Mouse (Mus musculus): Measurements from ENCODE around the gene Acot7. TPM values are rescaled to one million over a fixed set of nuclear protein-coding genes. Genes with fewer than 3 reads are reported as not detected.
A peak's percentile ranks its signal among the peaks of the same experiment; 100 is the strongest.

Acot7 gene
- total RNA-seq, 4 experiments from 2014 or later: 297 to 327 (median 321) TPM

DNA sequence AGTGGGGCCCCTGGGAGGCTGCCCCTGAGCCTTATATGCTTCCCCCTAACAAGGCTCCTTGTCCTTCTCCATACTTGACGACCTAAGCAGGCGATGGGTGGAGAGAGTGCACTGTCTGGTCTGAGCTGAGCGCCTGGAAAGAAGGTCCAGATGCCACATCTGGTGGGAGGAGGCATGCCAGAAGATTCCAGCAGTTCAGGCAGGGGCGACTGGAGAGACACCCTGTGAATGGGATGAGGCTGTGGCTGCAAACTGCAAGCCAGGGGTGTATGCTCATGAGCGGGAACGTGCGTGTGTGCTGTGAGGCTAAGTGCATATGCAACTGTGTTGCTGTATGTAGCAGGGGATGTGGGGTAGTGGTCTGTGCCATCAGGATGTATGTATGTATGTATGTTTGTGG lies 94.1 kb downstream of the Acot7 start:
- no peak for DNase-seq (ENCODE audit: low spot score in 2 of 2)

DNA sequence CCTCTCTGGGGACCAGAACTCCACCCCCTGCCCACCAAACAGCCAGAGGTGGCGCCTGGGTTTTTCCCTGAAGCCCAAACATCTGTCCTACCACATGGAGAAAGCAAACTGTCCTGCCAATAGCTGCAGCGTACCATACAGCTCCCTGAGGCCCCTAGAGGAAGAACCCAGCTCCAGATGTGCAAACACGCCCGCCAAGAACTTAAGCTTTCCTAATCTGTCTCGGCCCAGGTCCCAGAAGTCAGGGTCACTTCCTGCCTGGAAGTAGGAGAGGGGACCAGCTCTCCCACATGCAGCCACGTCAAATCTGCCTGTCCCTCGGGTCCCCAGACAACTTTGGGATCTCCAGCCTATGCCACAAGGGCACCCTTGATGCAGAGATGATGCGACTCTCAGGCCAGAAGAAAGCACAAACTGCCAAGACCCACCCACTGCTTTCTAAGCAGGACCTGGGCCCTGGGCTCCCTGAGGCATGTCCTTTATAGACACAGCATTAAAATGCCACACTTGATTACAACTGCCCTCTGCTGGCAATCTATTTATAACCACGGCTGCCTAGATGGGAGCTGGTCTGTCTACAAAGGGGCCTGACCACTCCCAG lies 94.6 kb downstream of the Acot7 start:
- no peak for DNase-seq (ENCODE audit: low spot score in 2 of 2)

DNA sequence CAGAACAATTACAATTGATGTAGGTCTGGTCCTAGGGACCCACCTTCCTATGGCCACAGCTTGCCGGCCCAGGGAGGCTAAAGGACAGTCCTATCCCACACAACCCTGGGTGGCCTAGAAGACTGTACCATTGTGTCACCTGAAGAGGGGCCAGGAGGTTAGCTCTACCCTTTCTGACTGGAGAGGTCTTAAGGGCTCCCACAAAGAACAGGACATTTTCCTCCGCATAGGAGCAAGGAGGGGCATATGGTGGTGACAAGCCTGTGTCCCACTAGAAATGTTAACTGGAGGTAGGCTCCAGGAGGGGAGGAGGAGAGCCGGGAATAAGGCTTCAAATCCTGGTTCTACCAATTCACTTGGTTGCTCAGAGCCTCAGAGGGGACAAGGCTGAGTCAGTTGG lies 95.3 kb downstream of the Acot7 start:
- DNase-seq (ENCODE audit: low spot score in 2 of 2): no peak

DNA sequence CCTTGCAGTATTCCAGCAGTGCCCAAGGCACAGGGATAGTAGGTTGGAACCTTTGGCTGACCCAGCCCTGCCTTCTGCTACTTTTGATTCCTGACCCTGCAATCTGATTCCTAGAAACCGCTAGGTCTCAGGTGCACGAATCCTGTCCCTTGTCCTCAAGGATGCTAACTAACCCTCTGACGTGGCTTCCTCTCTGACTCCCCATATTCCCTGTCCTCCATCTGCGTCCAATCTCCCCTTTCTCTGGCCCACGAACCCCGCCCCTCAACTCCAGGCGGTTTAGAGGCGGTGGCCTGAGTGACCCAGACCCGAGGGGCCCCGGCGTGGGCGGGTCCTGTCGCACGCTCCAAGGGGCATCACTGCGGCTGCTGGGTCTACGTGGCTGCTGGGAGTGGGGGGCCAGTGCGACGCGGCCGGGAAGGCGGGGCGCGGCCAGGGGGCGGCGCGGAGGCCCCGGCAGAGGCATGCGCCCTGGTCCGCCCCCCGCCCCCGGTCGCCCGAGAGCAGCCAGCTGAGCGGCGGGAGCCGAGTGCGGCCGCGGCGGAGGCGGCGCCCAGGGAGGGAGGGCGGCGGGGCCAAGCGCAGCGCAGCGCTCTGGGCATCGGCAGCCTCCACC lies 95.8 kb downstream of the Acot7 start, which contains the start of gene Gpr153:
TSS of gene Gpr153 (plus strand) at position 612 of the 616 bp plus-strand sequence.
- DNase-seq (ENCODE audit: low spot score in 2 of 2): no peak

DNA sequence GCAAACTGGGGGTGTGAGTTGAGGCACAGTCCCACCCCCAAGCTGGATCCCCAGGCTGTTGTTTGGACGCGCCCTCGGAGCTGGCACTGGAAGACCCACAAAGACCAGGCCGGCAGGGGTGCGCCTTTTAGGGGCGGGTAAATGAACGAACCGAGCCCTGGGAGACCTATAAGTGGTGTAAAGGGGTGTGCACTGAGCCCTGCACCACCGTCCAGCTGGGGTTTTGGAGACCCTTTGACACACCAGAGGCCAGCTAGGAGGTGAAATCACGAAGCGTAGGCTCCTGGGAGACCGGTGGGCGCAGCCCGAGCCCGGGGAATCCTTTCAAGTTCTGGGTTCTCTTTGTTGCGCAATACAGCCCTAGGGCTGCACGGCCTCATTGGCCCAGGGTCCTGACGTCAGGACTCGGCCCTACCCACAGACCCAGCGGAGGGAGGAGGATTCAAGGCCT lies 96.8 kb downstream of the Acot7 start:
- no peak for DNase-seq (ENCODE audit: low spot score in 2 of 2)

DNA sequence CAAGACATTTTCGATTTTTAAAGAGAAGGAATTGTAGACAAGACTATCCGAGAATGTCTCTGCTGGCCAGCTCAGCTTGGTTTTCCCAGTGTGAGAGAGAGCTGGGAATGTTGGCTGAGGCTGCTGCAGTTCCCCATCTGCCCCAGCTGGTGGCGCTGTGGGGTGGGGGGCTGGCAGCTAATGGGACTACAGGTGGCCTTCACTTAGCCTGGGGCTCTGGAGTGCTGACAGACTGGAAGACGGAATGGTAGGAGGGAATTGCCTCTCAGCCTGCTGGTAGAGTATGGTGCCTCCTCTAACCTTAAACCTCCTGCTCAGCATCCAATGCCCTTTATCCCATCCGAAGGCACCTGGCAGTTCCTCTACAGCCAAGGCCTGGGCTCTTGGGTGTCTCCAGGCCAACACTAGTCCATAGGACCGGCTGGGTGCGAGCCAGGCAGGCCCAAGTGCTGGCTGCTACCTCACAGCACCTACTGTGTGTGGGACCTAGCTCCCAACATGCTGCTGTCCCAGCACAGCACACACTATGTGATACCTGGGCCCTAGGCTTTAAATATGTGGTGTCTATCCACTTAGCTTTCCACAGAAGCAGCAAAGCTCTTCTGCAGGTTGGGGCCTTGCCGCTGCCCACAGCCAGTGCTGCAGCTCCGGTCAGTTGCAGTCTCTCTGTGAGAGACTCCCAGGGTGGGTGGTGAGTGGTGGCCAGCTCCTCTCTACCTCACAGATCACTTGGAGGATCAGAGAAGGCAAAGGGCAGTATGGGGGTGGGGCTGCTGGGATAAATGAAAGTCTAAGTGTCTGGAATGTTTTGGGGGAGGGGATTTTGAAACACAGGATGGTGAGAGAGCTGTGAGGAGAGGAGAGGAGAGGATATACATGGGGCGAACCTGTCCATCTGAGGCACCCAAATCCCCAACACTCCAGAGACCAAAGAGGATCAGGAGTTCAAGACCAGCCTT lies 98.7 kb downstream of the Acot7 start:
- DNase-seq (ENCODE audit: low spot score in 2 of 2): no peak

DNA sequence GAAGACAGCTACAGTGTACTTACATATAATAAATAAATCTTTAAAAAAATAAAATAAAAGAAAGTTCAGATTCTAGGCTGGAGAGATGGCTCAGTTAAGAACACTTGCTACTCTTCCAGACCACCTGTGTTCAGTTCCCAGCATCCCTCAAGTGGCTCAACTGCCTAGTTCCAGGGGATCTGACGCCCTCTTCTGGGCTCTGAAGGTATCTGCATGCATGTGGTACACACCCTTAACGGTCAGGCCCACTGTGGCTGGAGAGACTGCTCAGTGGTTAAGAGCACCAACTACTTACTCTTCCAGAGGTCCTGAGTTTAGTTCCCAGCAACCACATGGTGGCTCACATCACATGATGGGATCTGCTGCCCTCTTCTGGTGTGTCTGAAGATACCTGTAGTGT lies 100.0 kb downstream of the Acot7 start:
- DNase-seq (ENCODE audit: low spot score in 2 of 2): no peak

DNA sequence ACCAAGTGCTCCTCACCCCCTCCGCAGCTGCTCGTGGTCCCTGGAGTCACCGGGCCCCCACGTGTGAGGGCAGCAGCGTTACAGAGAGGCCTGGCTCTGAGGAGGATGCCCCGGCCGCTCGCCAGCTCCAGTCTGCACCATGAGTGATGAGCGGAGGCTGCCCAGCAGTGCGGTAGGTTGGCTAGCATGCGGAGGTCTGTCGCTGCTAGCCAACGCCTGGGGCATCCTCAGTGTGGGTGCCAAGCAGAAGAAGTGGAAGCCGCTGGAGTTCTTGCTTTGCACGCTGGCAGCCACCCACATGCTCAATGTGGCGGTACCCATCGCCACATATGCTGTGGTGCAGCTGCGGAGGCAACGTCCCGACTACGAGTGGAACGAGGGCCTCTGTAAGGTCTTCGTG lies 101.1 kb downstream of the Acot7 start:
- no peak for DNase-seq (ENCODE audit: low spot score in 2 of 2)

DNA sequence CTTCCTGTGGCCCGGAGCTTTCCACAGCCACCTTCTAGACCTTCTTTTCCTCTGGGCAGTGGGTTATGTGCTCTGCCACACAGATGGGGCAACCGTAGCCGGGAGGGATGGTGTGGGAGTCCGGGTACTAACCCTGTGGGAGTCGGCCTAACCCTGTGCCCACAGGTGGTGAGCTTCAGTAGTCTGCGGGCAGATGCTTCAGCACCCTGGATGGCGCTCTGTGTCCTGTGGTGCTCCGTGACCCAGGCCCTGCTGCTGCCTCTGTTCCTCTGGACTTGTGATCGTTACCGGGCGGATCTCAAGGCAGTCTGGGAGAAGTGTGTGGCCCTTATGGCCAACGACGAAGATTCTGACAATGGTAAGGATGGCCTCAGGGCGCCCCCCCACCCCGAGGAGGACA lies 103.7 kb downstream of the Acot7 start:
- DNase-seq (ENCODE audit: low spot score in 2 of 2): no peak

DNA sequence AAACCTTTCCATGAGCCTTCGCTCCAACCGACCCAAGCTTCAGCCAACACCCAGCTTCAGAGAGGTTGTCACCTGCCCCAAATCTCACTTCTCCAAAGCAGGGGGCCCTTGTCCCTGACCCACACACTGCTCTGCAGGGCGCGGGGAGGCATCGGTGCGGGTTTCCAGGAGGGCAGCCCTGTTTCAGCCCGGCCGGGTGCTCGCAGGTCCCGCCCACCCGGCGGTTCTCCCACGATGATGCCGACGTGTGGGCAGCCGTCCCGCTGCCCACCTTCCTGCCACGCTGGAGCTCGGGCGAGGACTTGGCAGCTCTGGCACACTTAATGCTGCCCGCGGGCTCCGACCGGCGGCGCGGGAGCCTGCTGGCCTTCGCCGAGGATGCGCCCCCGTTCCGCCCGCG lies 104.8 kb downstream of the Acot7 start:
- DNase-seq (ENCODE audit: low spot score in 2 of 2): no peak

DNA sequence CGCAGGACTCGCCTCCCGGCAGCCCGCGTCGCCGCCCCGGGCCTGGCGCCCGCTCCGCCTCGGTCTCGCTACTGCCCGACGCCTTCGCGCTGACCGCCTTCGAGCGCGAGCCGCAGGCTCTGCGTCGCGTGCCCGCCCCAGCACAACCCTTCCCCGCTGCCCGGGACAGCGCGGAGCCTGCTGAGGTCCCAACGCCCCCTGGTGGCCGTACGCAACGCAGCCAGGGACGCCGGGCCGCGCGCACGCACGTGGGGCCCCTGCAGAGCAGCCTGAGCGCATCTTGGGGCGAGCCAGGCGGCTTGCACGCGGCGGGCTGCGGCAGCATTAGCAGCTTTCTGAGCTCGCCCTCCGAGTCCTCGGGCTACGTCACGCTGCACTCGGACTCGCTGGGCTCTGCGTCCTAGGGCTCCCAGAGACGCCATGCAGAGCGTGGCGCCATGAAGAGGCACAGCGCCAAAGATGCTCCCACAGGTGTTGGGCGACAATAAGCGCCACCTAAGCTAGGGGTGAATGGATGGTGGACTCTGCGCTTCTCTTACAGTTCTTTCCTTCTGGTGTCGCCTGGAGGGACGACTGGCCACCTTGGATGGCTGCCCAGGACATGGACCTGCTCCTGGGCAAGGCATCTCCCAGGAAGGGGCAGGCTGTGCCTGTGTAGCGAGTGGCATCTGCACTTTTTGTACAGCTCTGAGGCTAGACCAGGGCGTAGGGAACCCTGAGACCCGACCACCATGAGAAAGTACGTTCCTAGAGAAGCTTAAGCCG lies 105.4 kb downstream of the Acot7 start:
- DNase-seq (ENCODE audit: low spot score in 2 of 2): peak; percentile 64 to 89

DNA sequence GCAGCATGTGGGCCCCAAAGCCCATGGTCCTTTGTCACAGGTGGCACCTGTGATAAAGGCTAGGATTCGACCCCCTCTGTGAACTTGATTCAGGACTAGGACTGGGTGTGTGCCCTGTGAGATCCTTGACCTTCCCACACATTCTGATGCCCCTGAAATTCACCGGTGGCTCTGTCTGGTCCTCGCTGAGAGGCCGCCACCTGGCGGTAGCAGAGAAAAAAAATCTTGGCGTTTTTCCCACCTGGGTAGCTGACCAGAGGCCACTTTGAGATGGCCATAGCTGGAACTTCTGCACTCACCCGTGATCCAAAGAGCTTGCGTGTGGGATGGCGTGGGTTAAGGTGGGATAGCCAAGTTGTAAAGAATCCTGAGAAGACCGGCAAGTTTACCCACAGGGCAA lies 107.6 kb downstream of the Acot7 start:
- no peak for DNase-seq (ENCODE audit: low spot score in 2 of 2)

DNA sequence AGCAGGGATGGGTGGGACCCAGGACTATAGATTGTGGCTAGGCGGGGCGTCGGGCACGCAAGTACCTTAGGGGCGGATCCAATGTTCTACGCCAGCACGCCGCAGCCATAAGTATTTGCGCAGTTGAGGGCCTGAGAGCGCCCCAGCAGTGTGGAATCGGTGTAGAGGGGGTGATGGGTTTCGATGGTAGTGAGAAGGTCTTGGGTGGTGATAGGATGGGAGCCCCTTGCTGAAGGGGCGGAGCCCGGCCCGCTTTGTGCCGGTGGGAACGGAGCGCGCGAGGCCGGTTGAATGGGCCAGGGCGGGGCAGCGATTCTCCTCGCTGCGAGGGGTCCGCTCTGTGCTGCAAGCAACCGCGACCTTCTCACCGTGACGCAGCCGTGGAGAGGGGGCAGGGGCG lies 108.2 kb downstream of the Acot7 start:
- DNase-seq (ENCODE audit: low spot score in 2 of 2): no peak

DNA sequence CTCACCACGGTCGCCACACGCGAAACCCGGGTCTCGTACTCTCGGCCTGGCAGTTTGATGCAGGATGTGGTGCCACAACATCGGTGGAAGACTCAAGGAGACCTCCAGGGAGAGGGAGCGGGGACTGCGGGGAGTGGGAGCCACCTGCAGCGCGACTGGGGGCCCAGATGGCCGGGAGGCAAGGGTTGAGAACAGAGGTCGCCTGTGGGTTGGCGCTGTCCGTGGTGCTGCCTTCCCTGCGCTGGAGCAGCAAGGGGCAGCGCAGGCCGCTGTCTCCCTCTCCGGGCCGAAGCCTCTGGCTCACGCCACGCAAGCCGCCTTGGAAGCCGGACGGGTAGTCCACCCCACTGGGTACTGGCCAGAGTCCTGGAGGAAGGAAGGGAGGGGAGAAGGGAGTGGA lies 109.0 kb downstream of the Acot7 start:
- no peak for DNase-seq (ENCODE audit: low spot score in 2 of 2)

DNA sequence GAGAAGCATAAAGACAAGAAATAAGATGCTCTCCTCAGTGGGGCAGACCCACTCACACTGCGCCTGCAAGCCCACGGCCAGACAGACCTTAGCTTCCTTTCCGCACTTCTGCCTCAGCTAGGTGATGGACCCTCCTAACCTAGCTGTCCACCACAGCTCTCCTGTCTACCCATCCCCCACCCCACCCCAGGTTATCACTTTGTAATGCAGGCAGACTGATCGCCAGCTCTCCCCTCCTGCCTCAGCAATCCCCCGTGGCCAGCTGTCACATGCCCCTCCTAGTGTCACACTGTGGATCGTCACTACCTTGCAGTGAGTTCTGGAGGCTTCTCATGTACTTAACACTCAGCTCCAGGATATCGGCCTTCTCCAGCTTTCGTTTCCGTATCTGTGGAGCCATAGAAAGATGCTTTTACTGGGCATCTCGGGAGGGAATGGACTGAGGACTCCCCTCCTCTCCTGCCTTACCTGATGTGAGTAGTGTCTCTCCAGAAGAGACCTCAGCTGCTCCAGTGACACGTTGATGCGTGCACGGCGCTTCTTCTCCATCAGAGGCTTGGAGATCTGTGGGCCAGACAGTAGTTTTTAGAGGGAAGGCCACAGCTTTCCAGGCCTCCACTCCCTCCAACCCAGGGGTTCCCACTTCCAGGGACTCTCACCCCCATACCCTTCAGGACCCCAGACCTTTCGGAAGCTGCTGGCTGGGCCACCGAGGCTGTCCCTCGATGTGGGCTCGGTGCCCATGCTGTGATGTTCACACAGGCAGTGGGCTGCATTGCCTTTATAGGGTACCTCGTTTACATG lies 109.6 kb downstream of the Acot7 start:
- DNase-seq (ENCODE audit: low spot score in 2 of 2): no peak

DNA sequence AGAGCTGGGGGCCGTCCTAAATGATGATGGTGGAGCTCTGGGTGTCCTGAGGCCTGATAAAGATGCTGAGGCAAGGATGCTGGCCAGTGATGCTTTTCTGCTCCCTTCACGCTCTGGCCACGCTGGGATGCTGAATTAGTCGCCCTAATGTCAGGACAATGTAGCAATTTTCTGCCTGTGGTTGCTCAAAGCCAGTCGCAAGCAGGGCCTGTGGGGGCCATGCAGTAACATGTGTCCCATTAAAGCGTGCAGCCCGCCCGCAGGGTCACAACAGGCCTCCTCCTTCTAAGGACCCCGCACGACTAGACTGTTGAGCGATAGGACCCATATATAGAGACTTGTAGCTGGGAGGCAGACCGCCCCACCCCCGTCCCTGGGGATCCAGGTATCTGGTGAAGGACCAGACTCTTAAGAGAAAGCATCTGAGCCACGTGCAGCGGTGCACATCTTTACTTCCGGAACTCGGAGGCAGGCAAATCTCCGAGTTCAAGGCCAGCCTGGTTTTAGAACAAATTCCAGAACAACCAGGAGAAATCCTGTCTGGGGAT lies 110.5 kb downstream of the Acot7 start:
- no peak for DNase-seq (ENCODE audit: low spot score in 2 of 2)

DNA sequence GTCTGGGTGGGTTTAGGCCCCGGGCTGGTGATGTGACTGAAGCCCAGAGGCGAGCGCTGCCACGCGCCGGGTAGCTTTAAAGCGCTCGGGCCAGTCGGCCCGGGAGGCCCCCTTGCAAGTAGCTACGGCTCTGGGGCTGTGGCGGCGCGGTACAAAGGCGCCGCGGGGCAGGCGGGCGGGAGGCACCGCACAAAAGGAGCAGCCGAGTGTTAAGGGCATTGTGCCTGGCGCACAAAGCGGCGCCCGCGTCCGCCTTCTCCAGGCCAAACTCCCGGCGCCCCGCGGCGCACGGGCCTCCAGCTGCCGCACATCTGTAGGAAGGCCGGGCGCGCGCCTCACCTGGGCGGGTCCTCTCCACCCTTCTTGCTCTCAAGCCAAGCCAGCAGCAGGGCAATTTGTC lies 112.5 kb downstream of the Acot7 start:
- no peak for DNase-seq (ENCODE audit: low spot score in 2 of 2)

DNA sequence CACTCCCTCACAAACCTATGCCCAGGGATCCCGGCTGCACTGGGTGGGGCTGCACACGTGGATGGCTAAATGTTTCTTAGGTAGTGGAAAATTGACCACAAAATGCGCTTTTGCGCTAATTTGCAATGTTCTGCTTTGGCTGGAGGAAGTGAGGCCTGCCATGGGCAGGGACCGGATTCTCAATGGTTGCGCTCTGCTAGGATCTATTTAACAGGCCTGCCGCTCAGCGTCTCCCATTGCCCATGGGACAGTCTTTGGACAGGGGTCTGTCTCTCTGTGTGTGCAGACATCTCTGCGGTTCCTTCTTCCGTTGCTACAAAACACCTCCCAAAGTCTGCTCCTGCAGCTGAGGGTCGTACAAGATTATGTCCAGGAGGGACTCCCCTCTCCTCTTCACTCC lies 113.1 kb downstream of the Acot7 start:
- no peak for DNase-seq (ENCODE audit: low spot score in 2 of 2)

DNA sequence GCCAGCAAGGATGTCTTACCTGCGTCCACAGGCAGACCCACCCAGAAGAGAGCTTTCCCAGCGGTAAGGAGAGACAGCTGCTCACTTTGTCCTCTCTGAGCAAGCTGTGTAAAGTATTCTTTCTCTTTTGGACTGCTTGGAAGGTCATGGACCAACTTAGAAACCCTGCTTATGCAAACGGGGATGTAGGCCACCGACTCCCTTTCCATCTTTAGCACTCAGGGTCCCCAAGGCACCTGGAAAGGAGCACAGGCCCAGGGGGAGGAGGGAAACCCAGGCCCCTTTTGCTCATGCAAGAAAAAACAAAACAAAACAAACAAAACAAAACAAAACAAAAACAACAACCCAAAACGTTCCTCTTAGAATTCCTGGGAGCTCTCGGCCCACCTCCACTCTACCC lies 113.6 kb downstream of the Acot7 start, which contains the start of gene Hes3:
TSS of gene Hes3 (minus strand) at position 101 of the 400 bp plus-strand sequence.
- DNase-seq (ENCODE audit: low spot score in 2 of 2): no peak

DNA sequence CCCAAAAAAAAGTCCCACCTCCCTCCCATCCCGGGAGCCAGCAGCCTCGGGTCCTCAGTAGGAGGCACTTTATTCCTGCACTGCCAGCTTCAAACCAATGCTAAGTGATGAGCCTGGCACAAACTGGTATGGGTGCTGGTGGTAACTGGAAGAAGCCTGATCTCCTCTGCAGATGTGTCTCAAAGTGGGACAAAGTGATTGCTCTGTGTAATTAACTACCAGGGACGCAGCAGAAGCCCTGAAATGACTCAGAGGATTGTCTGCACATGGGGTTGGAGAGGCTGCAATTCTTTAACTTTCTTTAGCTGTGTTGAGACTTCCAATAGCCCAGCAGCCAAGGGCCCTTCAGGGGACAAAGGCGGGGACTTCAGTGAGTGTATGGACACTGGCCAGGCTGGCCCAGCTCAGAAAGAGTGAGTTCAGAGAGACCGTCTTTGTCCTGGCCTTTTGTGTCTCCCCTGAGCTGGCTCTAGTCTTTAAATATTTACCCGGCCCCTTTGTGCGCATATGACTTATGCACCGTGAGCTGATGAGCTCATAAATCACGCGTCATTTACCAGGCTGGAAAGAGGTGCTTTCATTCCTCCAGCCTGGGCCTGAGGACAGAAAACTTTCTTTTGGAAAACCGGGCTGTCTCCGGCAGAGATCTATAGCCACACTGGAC lies 114.3 kb downstream of the Acot7 start:
- no peak for DNase-seq (ENCODE audit: low spot score in 2 of 2)

Measured in layer of hippocampus, adult 8-10 months (tissue).